Mouse (Mus musculus): ENCODE measurements at regions not wholly inside any gene's neighbourhood (a gene's known extent, or its start where the extent isn't known, plus 50 kb on each side); places are given as distances from the start of the nearest gene placed in this dataset.
A peak's percentile ranks its signal among the peaks of the same experiment; 100 is the strongest.

DNA sequence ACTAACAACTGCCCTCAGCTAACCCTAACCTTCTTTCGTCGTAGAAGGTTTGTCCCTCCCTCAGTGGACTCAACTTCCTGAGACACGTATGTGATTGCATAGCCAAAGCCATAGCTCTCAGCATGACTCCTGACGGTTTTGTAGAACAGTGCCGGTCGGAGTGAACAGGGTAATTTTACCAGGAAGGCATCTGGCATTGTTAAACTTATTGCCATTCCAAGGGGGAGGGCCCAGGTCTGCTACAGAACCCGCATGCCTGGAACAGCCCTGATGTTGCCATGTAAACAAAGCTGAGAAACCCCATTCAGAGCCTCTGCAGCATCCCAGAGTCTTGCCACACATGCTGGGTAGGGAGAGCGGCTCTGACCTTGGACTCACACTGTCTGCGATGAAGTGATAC lies 52.2 kb upstream of the Adgrl2 start:
- Histone ChIP-seq H3K27me3 (ENCODE audit: control insufficient read depth, insufficient read depth, low read depth, low read length) (no peaks in the 10 kb centered on the region), H3K36me3 (ENCODE audit: control insufficient read depth, insufficient read depth, low read length) (no peaks in the 10 kb centered on the region), H3K4me1 (ENCODE audit: control insufficient read depth, insufficient read depth, low read length) (peaks cover 6% of the 10 kb centered on the region; the same call in 1 of the 2 replicates), H3K9me3 (replicated peaks; ENCODE audit: control insufficient read depth, low read length, poor library complexity, severe bottlenecking) (no peaks in the 10 kb centered on the region), H3K27ac (ENCODE audit: low read length) (no peak overlapping the region), H3K4me2 (ENCODE audit: low read length) (no peak overlapping the region), H3K4me3 (ENCODE audit: low read depth, low read length) (no peak overlapping the region), H3K9ac (ENCODE audit: low read depth, low read length) (no peak overlapping the region)
- WGBS, result 9% methylated on average over 9 of the region's 9 CpGs
- ATAC-seq, result peak; percentile 54; the same call in 1 of the 2 replicates

DNA sequence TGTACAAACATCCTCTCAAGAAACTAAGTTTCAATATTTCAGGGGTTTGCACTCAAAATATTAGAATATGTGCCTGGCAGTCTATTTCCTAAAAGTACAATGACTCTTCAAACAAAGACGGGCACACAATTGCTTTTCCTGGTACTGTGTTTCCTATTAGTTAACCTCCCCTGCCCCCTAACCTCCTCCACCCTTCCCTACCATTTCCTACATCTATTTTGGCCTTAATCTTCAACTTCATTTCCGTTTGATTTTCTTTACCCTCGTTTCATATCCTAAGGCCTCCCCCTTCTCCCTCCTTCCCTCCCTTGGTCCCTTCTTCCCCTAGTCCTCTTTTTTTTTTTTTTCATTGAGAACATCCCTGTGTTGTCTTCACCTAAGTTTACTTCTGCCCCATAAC lies 50.8 kb upstream of the Adgrl2 start:
- H3K27ac ChIP-seq (ENCODE audit: low read length), result no peak overlapping the region
- H3K9ac ChIP-seq (ENCODE audit: low read depth, low read length), result no peak overlapping the region
- no peak overlapping the region for H3K4me2 ChIP-seq (ENCODE audit: low read length)
- no peaks in the 10 kb centered on the region for H3K27me3 ChIP-seq (ENCODE audit: control insufficient read depth, insufficient read depth, low read depth, low read length)
- no peak overlapping the region for H3K4me3 ChIP-seq (ENCODE audit: low read depth, low read length)
- H3K36me3 ChIP-seq (ENCODE audit: control insufficient read depth, insufficient read depth, low read length), result no peaks in the 10 kb centered on the region
- WGBS, result 47% methylated on average over 3 of the region's 3 CpGs
- 0 out of 2 replicates have a peak, but pooled peaks cover 3% of the 10 kb centered on the region for H3K4me1 ChIP-seq (ENCODE audit: control insufficient read depth, insufficient read depth, low read length)
- no peak for ATAC-seq
- H3K9me3 ChIP-seq (replicated peaks; ENCODE audit: control insufficient read depth, low read length, poor library complexity, severe bottlenecking), result no peaks in the 10 kb centered on the region
